ENCODE assay signal across 8 mouse cellular contexts in genomic region chr16:96081742-96082241, GRCm38 (mm10). TPM values are rescaled to one million over a fixed set of nuclear protein-coding genes. Genes with fewer than 3 reads are reported as not detected.
DNase-seq lines count a peak whose midpoint lies in the region; ATAC-seq and TF ChIP-seq lines count a peak whose summit lies in the region.

No protein-coding gene starts in this region.

- ATAC-seq in heart, embryonic 15.5 days (replicated peaks; ENCODE audit: insufficient number of reproducible peaks, insufficient read depth, low FRiP score, low read depth) = peak; percentile 34

- under 1% methylated on average over 68 of the region's 68 CpGs for WGBS in heart, embryonic 15.5 days
- WGBS in midbrain, embryonic 10.5 days = under 1% methylated on average over 55 of the region's 68 CpGs

- H3K27ac ChIP-seq in heart, embryonic 15.5 days = peak overlapping the region; percentile 97
- peak overlapping the region; percentile 97 for H3K27ac ChIP-seq in midbrain, embryonic 10.5 days (replicated peaks)
- H3K27ac ChIP-seq in testis, adult 2 months (ENCODE audit: control insufficient read depth, insufficient read depth, low read depth, low read length) = peak overlapping the region; percentile 92

- peak overlapping the region; percentile 71 for H3K4me2 ChIP-seq in heart, embryonic 15.5 days

- H3K9ac ChIP-seq in heart, embryonic 15.5 days = peak overlapping the region; percentile 93

- H3K27me3 ChIP-seq in E14TG2a.4 (ENCODE audit: insufficient read depth, low read length) = no peaks in the 10 kb centered on the region
- no peaks in the 10 kb centered on the region for H3K27me3 ChIP-seq in heart, embryonic 15.5 days
- H3K27me3 ChIP-seq in midbrain, embryonic 10.5 days (ENCODE audit: low read depth, poor library complexity, severe bottlenecking) = no peaks in the 10 kb centered on the region
- no peaks in the 10 kb centered on the region for H3K27me3 ChIP-seq in testis, adult 2 months (ENCODE audit: control insufficient read depth, insufficient read depth, low read length)

- DNase-seq in 3134 (ENCODE audit: extremely low read depth, insufficient read length, low spot score) = peak; percentile 58
- DNase-seq in cerebellum, adult 8-10 months = peak; percentile 71
- peak; percentile 50 to 51 for DNase-seq in left cerebral cortex, adult 9 months (ENCODE audit: low spot score in 2 of 2)
- no peak for DNase-seq in midbrain, embryonic 10.5 days (ENCODE audit: low spot score)
- no peak for DNase-seq in thymus, postnatal 10 days (ENCODE audit: low spot score in 2 of 2)

- H3K4me3 ChIP-seq in E14TG2a.4 (replicated peaks; ENCODE audit: low read length) = peak overlapping the region; percentile 94
- peak overlapping the region; percentile 81 for H3K4me3 ChIP-seq in heart, embryonic 15.5 days
- H3K4me3 ChIP-seq in midbrain, embryonic 10.5 days = peak overlapping the region; percentile 78
- peak overlapping the region; percentile 97 for H3K4me3 ChIP-seq in testis, adult 2 months (ENCODE audit: control insufficient read depth, low read depth, low read length)

- no peak for TF ChIP-seq CTCF in E14TG2a.4 (conservative IDR thresholded peaks at IDR 0.05; ENCODE audit: low read length)
- no peak for TF ChIP-seq CTCF in testis, adult 2 months (IDR thresholded peaks at IDR 0.05; ENCODE audit: control insufficient read depth, insufficient read depth, insufficient replicate concordance, low read depth, low read length)

- peaks cover 45% of the 10 kb centered on the region for H3K36me3 ChIP-seq in E14TG2a.4 (ENCODE audit: insufficient read depth, low read length)
- peaks cover 19% of the 10 kb centered on the region for H3K36me3 ChIP-seq in heart, embryonic 15.5 days
- H3K36me3 ChIP-seq in midbrain, embryonic 10.5 days = peaks cover 44% of the 10 kb centered on the region
- H3K36me3 ChIP-seq in testis, adult 2 months (ENCODE audit: control insufficient read depth, insufficient read depth, low read length) = no peaks in the 10 kb centered on the region

- H3K9me3 ChIP-seq in E14TG2a.4 (ENCODE audit: low read length) = no peaks in the 10 kb centered on the region
- no peaks in the 10 kb centered on the region for H3K9me3 ChIP-seq in heart, embryonic 15.5 days (replicated peaks)
- no peaks in the 10 kb centered on the region for H3K9me3 ChIP-seq in midbrain, embryonic 10.5 days (replicated peaks)

- H3K4me1 ChIP-seq in E14TG2a.4 (replicated peaks; ENCODE audit: low read depth, low read length) = peaks cover 84% of the 10 kb centered on the region
- H3K4me1 ChIP-seq in heart, embryonic 15.5 days (replicated peaks) = peaks cover 29% of the 10 kb centered on the region
- peaks cover 26% of the 10 kb centered on the region for H3K4me1 ChIP-seq in midbrain, embryonic 10.5 days
- H3K4me1 ChIP-seq in testis, adult 2 months (ENCODE audit: control insufficient read depth, insufficient read depth, low read length) = peaks cover 5% of the 10 kb centered on the region

- TF ChIP-seq POLR2A in testis, adult 2 months (IDR thresholded peaks at IDR 0.05; ENCODE audit: control insufficient read depth, low read depth, low read length) = no peak

RNA-seq across cellular contexts. Expression of gene Brwd1, which starts 0.5 kb away (rescaled TPM):
- 63.6 and 68.1 TPM in 2 replicates for polyA plus RNA-seq in heart, embryonic 15.5 days (2015; fragmentation: Nextera tagmentation; extraction: Ambion mirVana)
- polyA plus RNA-seq in midbrain, embryonic 10.5 days (2016; fragmentation: Nextera tagmentation; extraction: Ambion mirVana) = 133 and 160 TPM in 2 replicates
- polyA plus RNA-seq in testis, adult 2 months (2012; rRNA removed) = 25.3 and 26.6 TPM in 2 replicates

RNA-seq across cellular contexts. Expression of gene Hmgn1, which starts 45.7 kb away (rescaled TPM):
- polyA plus RNA-seq in heart, embryonic 15.5 days (2015; fragmentation: Nextera tagmentation; extraction: Ambion mirVana) = 289 and 315 TPM in 2 replicates
- polyA plus RNA-seq in midbrain, embryonic 10.5 days (2016; fragmentation: Nextera tagmentation; extraction: Ambion mirVana) = 713 and 827 TPM in 2 replicates
- polyA plus RNA-seq in testis, adult 2 months (2012; rRNA removed) = 16.3 and 17.3 TPM in 2 replicates

Comparison
In these comparisons a context has a peak if more than half of its experiments do, and no peak if none do; other contexts are left out.
1. DNase-seq: peak in 3134 (single experiment), cerebellum, adult 8-10 months (single experiment) and left cerebral cortex, adult 9 months (2 of 2); none in midbrain, embryonic 10.5 days (single experiment) and thymus, postnatal 10 days (0 of 2).
2. RNA of gene Hmgn1, which starts 45.7 kb away (polyA plus RNA-seq): 713 to 827 TPM in midbrain, embryonic 10.5 days and 289 to 315 TPM in heart, embryonic 15.5 days; 16.3 to 17.3 TPM in testis, adult 2 months; every median in the first group is over 10 times any median in the second.
3. Peak in every context shown above with its lines, with median percentiles within 50 percentile points of each other: H3K4me3 ChIP-seq and H3K27ac ChIP-seq.